Mouse (Mus musculus) heart, embryonic 11.5 days (tissue): ENCODE results near the gene Pappa. TPM values are rescaled to one million over a fixed set of nuclear protein-coding genes. Genes with fewer than 3 reads are reported as not detected.

Source experiments
- ATAC-seq: fragments of 200-750 bp; cut with Nextera tagmentation; replicated peaks from 2 replicates; pipeline ENCODE4 v1.8.0; 2017; ENCODE audit warnings: moderate library complexity; ENCODE audit not compliant: insufficient number of reproducible peaks, low FRiP score, low TSS enrichment
- H3K27ac ChIP-seq: fragments of 300-500 bp; sonication (generic); 2 replicates; pipeline ENCODE4 v1.5.1; 2014; ENCODE audit warnings: mild to moderate bottlenecking, low read depth, low read length
- H3K27me3 ChIP-seq: fragments of 300-500 bp; sonication (generic); 2 replicates; pipeline ENCODE4 v1.6.1; 2014; ENCODE audit warnings: mild to moderate bottlenecking, low read length, mixed read lengths; ENCODE audit not compliant: control insufficient read depth, insufficient read depth
- H3K36me3 ChIP-seq: fragments of 300-500 bp; sonication (generic); 2 replicates; pipeline ENCODE4 v1.6.1; 2014; ENCODE audit warnings: mild to moderate bottlenecking, low read length, moderate library complexity, mixed read lengths; ENCODE audit not compliant: control insufficient read depth, insufficient read depth
- H3K4me1 ChIP-seq: fragments of 300-500 bp; sonication (generic); 2 replicates; pipeline ENCODE4 v1.6.1; 2014; ENCODE audit warnings: low read length; ENCODE audit not compliant: control insufficient read depth, insufficient read depth
- H3K4me2 ChIP-seq: fragments of 300-500 bp; sonication (generic); 2 replicates; pipeline ENCODE4 v1.6.1; 2014; ENCODE audit warnings: mild to moderate bottlenecking, moderate library complexity
- H3K4me3 ChIP-seq: fragments of 300-500 bp; sonication (generic); 2 replicates; pipeline ENCODE4 v1.5.1; 2014; ENCODE audit warnings: low read depth, low read length
- H3K9ac ChIP-seq: fragments of 300-500 bp; sonication (generic); 2 replicates; pipeline ENCODE4 v1.6.1; 2014; ENCODE audit warnings: mild to moderate bottlenecking, low read depth, low read length, moderate library complexity
- H3K9me3 ChIP-seq: fragments of 300-500 bp; sonication (generic); replicated peaks from 2 replicates; pipeline ENCODE4 v1.6.1; 2016; ENCODE audit warnings: low read length; ENCODE audit not compliant: control insufficient read depth
- WGBS: fragments of 180-500 bp; shearing (Covaris S2); extraction: QIAGEN DNeasy Blood & Tissue Kit; methylation state at CpG from one replicate; pipeline ENCODE4 v1.1.7; 2014; ENCODE audit not compliant: insufficient replicate concordance; 5-methylcytosine and 5-hydroxymethylcytosine counted together
- polyA plus RNA-seq: library from polyadenylated mRNA; unstranded; fragments of >200 nt; fragmentation: Nextera tagmentation; extraction: Ambion mirVana; gene quantifications from 2 replicates; pipeline ENCODE4 v1.2.1, GENCODE M21; 2014

Gene Pappa
- polyA plus RNA-seq, 1 experiment from 2014 or later = 1.3 TPM

GRCm38 (mm10) chr4:65267066-65267465 is 143.1 kb downstream of the Pappa start:
- Histone ChIP-seq H3K36me3 (no peaks in the 10 kb centered on the region), H3K4me2 (no peak overlapping the region), H3K27me3 (no peaks in the 10 kb centered on the region), H3K27ac (no peak overlapping the region), H3K4me3 (no peak overlapping the region), H3K4me1 (no peaks in the 10 kb centered on the region), H3K9ac (no peak overlapping the region), H3K9me3 (no peaks in the 10 kb centered on the region)
- 72% methylated on average over 2 of the region's 2 CpGs for WGBS
- ATAC-seq = no peak

- H3K27ac ChIP-seq = no peak overlapping the region
- H3K36me3 ChIP-seq = no peaks in the 10 kb centered on the region
- no peak overlapping the region for H3K4me3 ChIP-seq
- no peak overlapping the region for H3K4me2 ChIP-seq
- ATAC-seq = no peak
- H3K27me3 ChIP-seq = no peaks in the 10 kb centered on the region
- no peak overlapping the region for H3K9ac ChIP-seq
- WGBS = 81% methylated on average over 2 of the region's 2 CpGs
- no peaks in the 10 kb centered on the region for H3K4me1 ChIP-seq
- H3K9me3 ChIP-seq = no peaks in the 10 kb centered on the region
Measured at GRCm38 (mm10) chr4:65269996-65270395, 146.0 kb downstream of the Pappa start.

GRCm38 (mm10) chr4:65272295-65272694 is 148.3 kb downstream of the Pappa start:
- no peak for ATAC-seq
- Histone ChIP-seq H3K4me1 (no peaks in the 10 kb centered on the region), H3K27me3 (no peaks in the 10 kb centered on the region), H3K4me2 (no peak overlapping the region), H3K36me3 (no peaks in the 10 kb centered on the region), H3K9me3 (no peaks in the 10 kb centered on the region), H3K9ac (no peak overlapping the region), H3K27ac (no peak overlapping the region), H3K4me3 (no peak overlapping the region)
- WGBS = 57% methylated on average over 4 of the region's 4 CpGs

- no peak overlapping the region for H3K4me2 ChIP-seq
- no peak overlapping the region for H3K27ac ChIP-seq
- H3K36me3 ChIP-seq = no peaks in the 10 kb centered on the region
- no peaks in the 10 kb centered on the region for H3K27me3 ChIP-seq
- WGBS = 93% methylated on average over 1 of the region's 1 CpGs
- H3K9ac ChIP-seq = no peak overlapping the region
- ATAC-seq = no peak
- H3K9me3 ChIP-seq = no peaks in the 10 kb centered on the region
- no peaks in the 10 kb centered on the region for H3K4me1 ChIP-seq
- H3K4me3 ChIP-seq = no peak overlapping the region
Measured at GRCm38 (mm10) chr4:65273299-65273851, 149.4 kb downstream of the Pappa start.

- H3K4me1 ChIP-seq = 0 out of 2 replicates have a peak, but pooled peaks cover 8% of the 10 kb centered on the region
- no peak overlapping the region for H3K9ac ChIP-seq
- no peaks in the 10 kb centered on the region for H3K27me3 ChIP-seq
- ATAC-seq = no peak
- no peak overlapping the region for H3K4me2 ChIP-seq
- no peak overlapping the region for H3K27ac ChIP-seq
- H3K4me3 ChIP-seq = no peak overlapping the region
- no peaks in the 10 kb centered on the region for H3K36me3 ChIP-seq
- H3K9me3 ChIP-seq = no peaks in the 10 kb centered on the region
- 66% methylated on average over 10 of the region's 10 CpGs for WGBS
Measured at GRCm38 (mm10) chr4:65278451-65279271, 154.7 kb downstream of the Pappa start.

GRCm38 (mm10) chr4:65279272-65279653 is 155.3 kb downstream of the Pappa start:
- WGBS = 63% methylated on average over 4 of the region's 4 CpGs
- no peaks in the 10 kb centered on the region for H3K27me3 ChIP-seq

GRCm38 (mm10) chr4:65279979-65280677 is 156.2 kb downstream of the Pappa start:
- H3K27me3 ChIP-seq = no peaks in the 10 kb centered on the region
- no peak overlapping the region for H3K4me2 ChIP-seq
- H3K4me1 ChIP-seq = 0 out of 2 replicates have a peak, but pooled peaks cover 8% of the 10 kb centered on the region
- H3K36me3 ChIP-seq = no peaks in the 10 kb centered on the region
- no peaks in the 10 kb centered on the region for H3K9me3 ChIP-seq
- peak overlapping the region; percentile 22; the same call in 1 of the 2 replicates for H3K27ac ChIP-seq
- H3K4me3 ChIP-seq = no peak overlapping the region
- 3% methylated on average over 7 of the region's 7 CpGs for WGBS
- ATAC-seq = peak; percentile 39; the same call in 1 of the 2 replicates
- no peak overlapping the region for H3K9ac ChIP-seq

More at GRCm38 (mm10) chr4:65279272-65279653, 155.3 kb downstream of the Pappa start:
- Histone ChIP-seq H3K4me3 (no peak overlapping the region), H3K9me3 (no peaks in the 10 kb centered on the region), H3K4me2 (no peak overlapping the region), H3K9ac (no peak overlapping the region), H3K27ac (no peak overlapping the region), H3K36me3 (no peaks in the 10 kb centered on the region), H3K4me1 (0 out of 2 replicates have a peak, but pooled peaks cover 8% of the 10 kb centered on the region)
- no peak for ATAC-seq

- Histone ChIP-seq H3K4me3 (no peak overlapping the region), H3K36me3 (no peaks in the 10 kb centered on the region), H3K9ac (no peak overlapping the region), H3K27ac (no peak overlapping the region), H3K4me2 (no peak overlapping the region), H3K27me3 (no peaks in the 10 kb centered on the region), H3K9me3 (no peaks in the 10 kb centered on the region), H3K4me1 (peaks cover 11% of the 10 kb centered on the region; the same call in 1 of the 2 replicates)
- ATAC-seq = no peak
Measured at GRCm38 (mm10) chr4:65280888-65281287, 156.9 kb downstream of the Pappa start.
